Mouse (Mus musculus): Measurements from ENCODE around the gene Tbx1.
A peak's percentile ranks its signal among the peaks of the same experiment; 100 is the strongest.

Gene Tbx1

GRCm38 (mm10) chr16:18587847-18588737 is 2.4 kb downstream of the Tbx1 start:
- DNase-seq (ENCODE audit: low read depth, low spot score) = no peak

- no peak for DNase-seq (ENCODE audit: low read depth, low spot score)
Measured at GRCm38 (mm10) chr16:18586906-18587546, 3.4 kb downstream of the Tbx1 start.

DNA sequence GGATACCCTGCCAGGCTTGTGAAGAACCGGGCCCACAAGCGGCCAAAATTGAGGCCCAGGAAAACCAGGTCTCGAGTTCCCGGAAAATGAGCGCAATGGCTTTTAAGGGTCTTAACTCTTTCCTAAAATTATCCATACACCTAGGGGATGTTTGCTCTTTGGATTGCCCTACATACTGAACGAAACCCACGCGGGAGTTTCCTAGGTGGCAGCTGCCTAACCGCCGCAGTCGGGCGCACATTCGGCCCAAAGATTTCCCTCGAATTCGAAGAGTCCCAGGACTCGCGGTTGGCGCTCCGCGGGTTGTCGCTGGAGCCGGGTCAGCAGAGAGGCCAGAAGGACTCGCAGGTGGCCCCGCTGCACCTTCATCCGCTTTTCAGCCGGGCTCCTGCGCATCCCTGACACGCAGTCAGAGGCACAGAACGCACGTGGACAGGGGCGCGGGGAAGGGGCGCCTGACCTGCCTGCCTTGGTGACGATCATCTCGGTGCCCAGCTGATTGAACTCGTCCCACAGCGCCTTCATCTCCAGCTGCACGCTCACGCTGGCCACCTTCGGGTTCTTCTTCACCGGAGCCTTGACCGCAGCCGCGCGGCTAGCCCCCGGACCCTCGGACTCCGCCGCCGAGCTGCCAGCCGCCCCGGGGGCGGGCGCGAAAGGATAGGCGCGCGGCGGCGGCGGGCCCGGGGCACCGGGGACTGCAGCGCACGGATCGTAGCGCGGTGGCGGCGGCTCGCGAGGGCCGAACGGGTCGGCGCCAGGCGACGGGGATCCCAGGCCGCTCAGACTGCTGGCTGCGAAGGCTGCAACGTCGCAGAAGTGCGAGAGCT is 4.2 kb downstream of the Tbx1 start:
- DNase-seq (ENCODE audit: low read depth, low spot score) = no peak

- DNase-seq (ENCODE audit: low read depth, low spot score) = no peak
Measured at GRCm38 (mm10) chr16:18585676-18586075, 4.8 kb downstream of the Tbx1 start.

- no peak for DNase-seq (ENCODE audit: low read depth, low spot score)
Measured at GRCm38 (mm10) chr16:18584901-18585510, 5.5 kb downstream of the Tbx1 start.

DNA sequence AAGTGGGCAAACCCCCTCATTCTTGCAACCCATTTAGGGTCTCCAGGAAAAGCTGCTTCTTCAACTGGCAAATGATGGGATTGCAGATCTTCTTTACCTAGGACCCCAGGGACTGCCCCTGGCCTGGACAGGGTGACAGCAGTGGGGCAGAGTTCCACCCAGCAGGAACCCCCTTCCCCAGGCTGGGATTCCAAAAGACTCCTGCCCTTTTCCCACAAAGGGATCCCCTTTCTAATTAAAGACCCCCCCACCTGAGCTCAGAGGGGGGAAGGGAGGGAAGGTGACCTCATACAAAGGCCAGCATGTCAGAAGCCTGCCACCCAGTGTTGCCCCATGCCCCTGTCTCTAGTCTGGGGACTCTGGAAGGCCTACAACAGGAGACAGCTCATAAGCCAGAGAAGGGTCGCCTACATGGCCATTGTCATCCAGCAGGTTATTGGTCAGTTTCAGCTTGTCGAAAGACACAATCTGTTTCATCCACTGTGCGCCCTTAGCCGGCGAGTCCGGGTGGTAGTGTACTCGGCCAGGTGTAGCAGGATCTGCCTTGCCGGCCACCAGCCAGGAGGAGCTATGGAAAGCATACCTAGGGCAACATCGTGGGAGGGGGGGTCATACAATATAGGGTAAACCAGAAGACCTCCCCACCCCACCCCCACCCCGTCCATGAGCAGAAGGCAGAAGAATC is 6.7 kb downstream of the Tbx1 start:
- DNase-seq (ENCODE audit: low read depth, low spot score) = no peak

DNA sequence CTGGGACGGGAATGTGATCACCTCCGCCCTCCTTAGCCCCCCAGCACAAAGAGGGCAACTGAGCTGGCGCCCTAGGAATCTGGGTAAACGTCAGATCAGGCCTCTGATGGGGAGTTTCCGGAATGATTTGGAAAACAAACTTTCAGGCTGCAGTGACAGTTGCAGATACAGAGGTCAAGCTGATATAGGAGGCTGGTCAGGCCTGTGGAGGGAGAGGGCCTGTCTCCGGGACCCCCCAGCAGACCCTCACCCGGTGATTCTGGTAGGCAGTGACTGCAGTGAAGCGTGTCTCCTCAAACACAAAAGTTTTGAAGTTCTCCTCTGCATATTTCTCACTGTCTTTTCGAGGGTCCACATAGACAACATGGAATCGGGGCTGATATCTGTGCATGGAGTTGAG is 7.3 kb downstream of the Tbx1 start:
- DNase-seq (ENCODE audit: low read depth, low spot score) = no peak

- no peak for DNase-seq (ENCODE audit: low read depth, low spot score)
Measured at GRCm38 (mm10) chr16:18582426-18583148, 7.9 kb downstream of the Tbx1 start.

- DNase-seq (ENCODE audit: low read depth, low spot score) = no peak
Measured at GRCm38 (mm10) chr16:18581623-18582205, 8.8 kb downstream of the Tbx1 start.

DNA sequence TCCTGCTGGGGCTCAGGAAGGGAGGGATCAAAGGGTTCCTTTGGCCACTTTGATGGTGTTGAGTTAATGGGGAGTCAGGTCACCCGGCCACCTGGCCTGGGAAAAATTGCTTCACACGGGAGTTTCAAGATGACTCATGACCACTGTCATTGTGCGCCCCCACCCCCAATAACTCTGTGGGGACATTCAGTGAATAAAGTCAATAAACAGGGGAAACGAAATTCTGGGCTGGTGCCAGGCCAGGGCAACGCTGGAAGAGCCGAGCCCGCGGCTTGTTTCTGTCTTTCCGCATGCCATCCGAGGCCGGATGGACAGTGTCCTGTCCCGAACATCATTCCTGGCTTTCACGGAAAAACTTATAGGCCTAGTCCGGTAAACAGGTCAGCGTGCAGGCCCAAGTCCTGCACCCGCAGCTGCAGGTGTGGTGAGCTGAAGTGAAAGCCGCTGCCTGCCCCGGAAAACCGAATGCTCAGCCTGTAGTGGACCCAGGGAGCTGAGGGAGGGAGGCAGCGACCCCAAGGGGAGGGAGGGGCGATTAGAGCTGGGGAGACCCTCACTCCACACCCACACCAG is 9.3 kb downstream of the Tbx1 start:
- no peak for DNase-seq (ENCODE audit: low read depth, low spot score)

DNA sequence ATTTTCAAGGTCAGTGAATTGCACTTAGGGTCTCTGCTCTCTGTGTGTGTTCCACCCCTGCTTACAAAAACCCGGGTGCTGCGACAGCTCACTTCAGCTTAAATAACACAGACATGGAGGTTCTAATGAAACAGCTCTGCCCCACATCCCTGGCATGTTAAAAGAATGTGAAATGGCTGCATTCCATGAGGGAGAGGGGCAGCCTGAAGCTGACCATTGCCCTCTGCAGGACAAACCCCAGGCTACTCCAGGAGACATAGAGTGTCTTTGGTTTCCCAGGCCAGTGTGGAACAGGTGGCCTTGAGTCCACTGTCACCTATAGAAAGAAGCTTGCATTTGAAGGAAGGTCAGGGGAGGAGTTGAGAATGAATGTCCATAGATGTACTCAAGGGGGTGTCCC is 10.1 kb downstream of the Tbx1 start:
- DNase-seq (ENCODE audit: low read depth, low spot score) = no peak

- DNase-seq (ENCODE audit: low read depth, low spot score) = no peak
Measured at GRCm38 (mm10) chr16:18577599-18578160, 12.8 kb downstream of the Tbx1 start.

DNA sequence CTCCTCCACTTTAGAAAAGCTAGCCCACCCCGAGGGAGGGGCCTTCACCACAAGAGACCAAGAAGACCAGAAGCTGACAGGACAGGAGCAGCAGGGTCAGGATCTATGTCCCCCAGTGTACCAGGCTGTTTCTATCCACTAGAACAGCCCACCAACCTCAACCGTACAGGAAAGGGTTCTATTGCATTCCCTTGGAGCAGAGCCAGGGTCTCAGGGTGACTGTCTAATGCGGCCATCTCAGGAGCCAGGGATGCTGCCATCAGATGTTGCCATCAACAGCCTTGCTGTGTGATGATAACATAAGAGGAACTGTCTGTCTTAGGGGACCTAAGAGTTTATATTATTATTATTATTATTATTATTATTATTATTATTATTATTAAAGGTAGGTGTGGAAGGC is 13.4 kb downstream of the Tbx1 start:
- DNase-seq (ENCODE audit: low read depth, low spot score) = no peak

DNA sequence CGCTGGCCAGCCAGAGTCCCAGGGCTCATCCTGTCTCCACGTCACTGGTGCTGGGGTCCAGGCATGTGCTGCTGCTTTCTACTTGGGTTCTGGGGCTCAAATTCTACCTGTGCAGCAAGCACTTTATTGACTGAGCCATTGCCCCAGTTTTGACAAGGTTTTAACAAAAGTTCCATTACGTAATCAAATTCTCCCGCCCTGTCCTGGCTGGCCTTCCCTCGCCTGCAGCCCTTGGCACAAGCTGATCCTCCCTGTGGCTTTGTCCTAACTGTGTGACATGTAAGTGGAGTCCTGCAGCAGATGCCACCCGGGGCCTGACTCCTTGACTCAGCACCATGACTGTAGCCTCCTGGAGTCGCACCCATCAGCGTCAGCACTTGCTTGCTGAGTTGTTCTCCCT is 16.3 kb downstream of the Tbx1 start:
- DNase-seq (ENCODE audit: low read depth, low spot score) = peak; percentile 20

GRCm38 (mm10) chr16:18568599-18568998 is 21.9 kb downstream of the Tbx1 start:
- DNase-seq (ENCODE audit: low read depth, low spot score) = no peak

GRCm38 (mm10) chr16:18564472-18564871 is 26.0 kb downstream of the Tbx1 start:
- no peak for DNase-seq (ENCODE audit: low read depth, low spot score)

- DNase-seq (ENCODE audit: low read depth, low spot score) = no peak
Measured at GRCm38 (mm10) chr16:18556461-18556860, 34.0 kb downstream of the Tbx1 start.

DNA sequence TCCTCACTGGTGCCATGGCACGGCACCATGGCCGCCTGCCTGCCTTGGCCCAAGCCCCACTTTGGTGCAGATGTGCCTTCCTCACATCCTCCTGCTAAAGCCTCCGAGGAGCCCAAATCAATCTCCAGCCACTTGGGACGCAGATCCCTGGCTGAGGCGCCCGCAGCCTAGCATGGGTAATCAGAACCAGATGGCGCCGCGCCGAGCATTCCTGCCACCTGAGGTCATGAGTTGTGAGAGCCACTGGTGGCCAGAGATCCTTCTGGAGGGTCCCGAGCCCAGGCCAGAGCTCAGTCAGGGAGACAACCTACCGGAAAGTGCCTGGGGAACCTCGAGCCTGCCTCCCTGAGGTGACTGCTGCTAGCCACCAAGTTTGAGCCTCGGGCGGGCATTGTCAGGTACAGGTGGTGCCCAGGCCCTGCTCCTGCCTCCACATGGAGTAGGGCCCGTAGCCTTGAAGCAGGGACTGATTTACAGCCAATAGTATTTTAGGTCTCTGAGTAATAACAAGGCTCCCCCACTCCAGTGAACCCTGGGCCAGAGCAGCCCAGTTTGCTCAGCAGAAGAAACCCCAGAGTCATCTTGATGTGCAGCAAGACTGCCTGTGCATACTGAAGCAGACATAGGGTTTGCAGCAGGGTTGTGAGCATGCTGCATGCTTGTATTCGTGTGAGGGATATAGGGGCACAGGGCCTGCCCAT is 35.1 kb downstream of the Tbx1 start:
- DNase-seq (ENCODE audit: low read depth, low spot score) = peak; percentile 98

DNA sequence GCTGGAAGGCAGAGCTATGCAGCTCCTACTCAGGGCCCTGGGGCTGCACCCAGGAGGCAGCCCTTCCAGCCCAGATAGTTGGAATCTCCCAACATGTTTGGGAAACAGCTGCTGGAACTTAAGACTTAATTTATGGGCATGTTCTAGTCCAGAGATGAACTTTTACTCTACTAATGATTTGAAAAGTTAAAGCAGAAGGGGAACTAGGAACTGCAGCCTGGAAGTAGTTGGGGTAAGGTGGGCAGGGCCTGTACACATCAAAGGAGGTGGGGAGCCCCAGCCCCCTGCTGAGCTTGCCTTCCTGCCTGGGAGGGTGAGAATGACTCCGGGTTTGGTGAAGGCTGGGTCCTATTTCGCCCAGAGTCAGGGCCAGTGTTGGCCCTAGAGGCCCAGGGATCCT is 35.8 kb downstream of the Tbx1 start:
- DNase-seq (ENCODE audit: low read depth, low spot score) = peak; percentile 56

Measured in 3T3-L1 (cell line).